Mouse (Mus musculus): ENCODE measurements at regions not wholly inside any gene's neighbourhood (a gene's known extent, or its start where the extent isn't known, plus 50 kb on each side); places are given as distances from the start of the nearest gene placed in this dataset.

- H3K4me1 ChIP-seq (ENCODE audit: control insufficient read depth in 2 of 2, insufficient read depth in 2 of 2, low read length in 2 of 2): no peaks in the 10 kb centered on the region
- H3K9ac ChIP-seq (ENCODE audit: low read length): no peak overlapping the region
- H3K27me3 ChIP-seq (ENCODE audit: control insufficient read depth, insufficient read depth, low read length): no peaks in the 10 kb centered on the region
- no peak overlapping the region for H3K27ac ChIP-seq (replicated peaks in 1 of 2; ENCODE audit: control insufficient read depth in 1 of 2, insufficient read depth in 1 of 2, low read depth in 2 of 2, low read length in 2 of 2)
- no peak overlapping the region for H3K4me2 ChIP-seq (ENCODE audit: low read length)
- H3K36me3 ChIP-seq (ENCODE audit: control insufficient read depth, insufficient read depth, low read length): no peaks in the 10 kb centered on the region
- H3K9me3 ChIP-seq (ENCODE audit: control insufficient read depth, low read length): no peaks in the 10 kb centered on the region
- WGBS: 40% methylated on average over 2 of the region's 2 CpGs
- H3K4me3 ChIP-seq (ENCODE audit: control insufficient read depth in 1 of 2, insufficient read depth in 1 of 2, low read depth in 1 of 2, low read length in 2 of 2): no peak overlapping the region
- ATAC-seq (ENCODE audit: insufficient number of reproducible peaks, insufficient read depth, low FRiP score, low read depth): no peak
These were observed 376.5 kb downstream of the Hsfy2 start for GRCm38 (mm10) chr1:56260759-56261158.

- H3K27me3 ChIP-seq (ENCODE audit: control insufficient read depth, insufficient read depth, low read length): no peaks in the 10 kb centered on the region
- no peaks in the 10 kb centered on the region for H3K36me3 ChIP-seq (ENCODE audit: control insufficient read depth, insufficient read depth, low read length)
- no peak overlapping the region for H3K4me3 ChIP-seq (ENCODE audit: control insufficient read depth in 1 of 2, insufficient read depth in 1 of 2, low read depth in 1 of 2, low read length in 2 of 2)
- no peak for ATAC-seq (ENCODE audit: insufficient number of reproducible peaks, insufficient read depth, low FRiP score, low read depth)
- H3K27ac ChIP-seq (replicated peaks in 1 of 2; ENCODE audit: control insufficient read depth in 1 of 2, insufficient read depth in 1 of 2, low read depth in 2 of 2, low read length in 2 of 2): no peak overlapping the region
- H3K4me2 ChIP-seq (ENCODE audit: low read length): no peak overlapping the region
- no peaks in the 10 kb centered on the region for H3K4me1 ChIP-seq (ENCODE audit: control insufficient read depth in 2 of 2, insufficient read depth in 2 of 2, low read length in 2 of 2)
- no peak overlapping the region for H3K9ac ChIP-seq (ENCODE audit: low read length)
- no peaks in the 10 kb centered on the region for H3K9me3 ChIP-seq (ENCODE audit: control insufficient read depth, low read length)
- WGBS: 82% methylated on average over 5 of the region's 5 CpGs
These were observed 380.3 kb downstream of the Hsfy2 start for GRCm38 (mm10) chr1:56256839-56257490.

DNA sequence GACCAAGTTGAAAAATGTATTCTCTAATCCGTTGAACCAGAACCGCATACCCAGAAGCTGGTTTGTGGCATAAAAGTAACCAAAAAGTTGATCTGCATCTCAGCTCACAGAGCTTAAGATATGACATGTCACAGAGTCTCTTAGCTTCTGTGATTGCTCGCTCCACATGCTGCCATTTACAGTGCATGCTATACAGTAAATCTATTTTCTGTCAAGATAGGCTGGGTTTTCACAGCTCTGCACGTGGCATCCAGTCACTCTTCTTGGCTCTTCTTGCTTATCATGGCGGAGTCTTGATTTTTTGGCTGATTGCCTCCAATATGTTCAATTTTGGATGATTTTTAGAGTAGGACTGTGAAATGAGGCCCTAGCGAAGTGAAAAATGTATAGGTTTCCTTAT lies 397.5 kb downstream of the Hsfy2 start:
- Histone ChIP-seq H3K27me3 (ENCODE audit: control insufficient read depth, insufficient read depth, low read length) (no peaks in the 10 kb centered on the region), H3K36me3 (ENCODE audit: control insufficient read depth, insufficient read depth, low read length) (no peaks in the 10 kb centered on the region), H3K4me2 (ENCODE audit: low read length) (no peak overlapping the region), H3K9ac (ENCODE audit: low read length) (no peak overlapping the region), H3K4me3 (ENCODE audit: control insufficient read depth in 1 of 2, insufficient read depth in 1 of 2, low read depth in 1 of 2, low read length in 2 of 2) (no peak overlapping the region), H3K4me1 (ENCODE audit: control insufficient read depth in 2 of 2, insufficient read depth in 2 of 2, low read length in 2 of 2) (no peaks in the 10 kb centered on the region), H3K9me3 (ENCODE audit: control insufficient read depth, low read length) (no peaks in the 10 kb centered on the region), H3K27ac (replicated peaks in 1 of 2; ENCODE audit: control insufficient read depth in 1 of 2, insufficient read depth in 1 of 2, low read depth in 2 of 2, low read length in 2 of 2) (no peak overlapping the region)
- no peak for ATAC-seq (ENCODE audit: insufficient number of reproducible peaks, insufficient read depth, low FRiP score, low read depth)
- 80% methylated on average over 6 of the region's 6 CpGs for WGBS

GRCm38 (mm10) chr1:56226314-56227008 lies 410.8 kb downstream of the Hsfy2 start:
- H3K4me3 ChIP-seq (ENCODE audit: control insufficient read depth in 1 of 2, insufficient read depth in 1 of 2, low read depth in 1 of 2, low read length in 2 of 2): no peak overlapping the region
- H3K27me3 ChIP-seq (ENCODE audit: control insufficient read depth, insufficient read depth, low read length): no peaks in the 10 kb centered on the region
- H3K9ac ChIP-seq (ENCODE audit: low read length): no peak overlapping the region
- no peaks in the 10 kb centered on the region for H3K36me3 ChIP-seq (ENCODE audit: control insufficient read depth, insufficient read depth, low read length)
- WGBS: 80% methylated on average over 7 of the region's 7 CpGs
- no peak overlapping the region for H3K4me2 ChIP-seq (ENCODE audit: low read length)
- no peak overlapping the region for H3K27ac ChIP-seq (replicated peaks in 1 of 2; ENCODE audit: control insufficient read depth in 1 of 2, insufficient read depth in 1 of 2, low read depth in 2 of 2, low read length in 2 of 2)
- no peaks in the 10 kb centered on the region for H3K4me1 ChIP-seq (ENCODE audit: control insufficient read depth in 2 of 2, insufficient read depth in 2 of 2, low read length in 2 of 2)
- no peak for ATAC-seq (ENCODE audit: insufficient number of reproducible peaks, insufficient read depth, low FRiP score, low read depth)
- no peaks in the 10 kb centered on the region for H3K9me3 ChIP-seq (ENCODE audit: control insufficient read depth, low read length)

- no peak; the same call in 1 of the 2 replicates for ATAC-seq (ENCODE audit: insufficient number of reproducible peaks, insufficient read depth, low FRiP score, low read depth)
- WGBS: 26% methylated on average over 2 of the region's 2 CpGs
These were observed 417.5 kb downstream of the Hsfy2 start for GRCm38 (mm10) chr1:56219700-56220099.

GRCm38 (mm10) chr1:56210712-56211371 lies 426.4 kb downstream of the Hsfy2 start:
- Histone ChIP-seq H3K27ac (replicated peaks in 1 of 2; ENCODE audit: control insufficient read depth in 1 of 2, insufficient read depth in 1 of 2, low read depth in 2 of 2, low read length in 2 of 2) (no peak overlapping the region), H3K4me2 (ENCODE audit: low read length) (no peak overlapping the region), H3K4me3 (ENCODE audit: control insufficient read depth in 1 of 2, insufficient read depth in 1 of 2, low read depth in 1 of 2, low read length in 2 of 2) (no peak overlapping the region), H3K9me3 (ENCODE audit: control insufficient read depth, low read length) (no peaks in the 10 kb centered on the region), H3K27me3 (ENCODE audit: control insufficient read depth, insufficient read depth, low read length) (no peaks in the 10 kb centered on the region), H3K9ac (ENCODE audit: low read length) (no peak overlapping the region), H3K4me1 (ENCODE audit: control insufficient read depth in 2 of 2, insufficient read depth in 2 of 2, low read length in 2 of 2) (no peaks in the 10 kb centered on the region), H3K36me3 (ENCODE audit: control insufficient read depth, insufficient read depth, low read length) (no peaks in the 10 kb centered on the region)
- 80% methylated on average over 13 of the region's 13 CpGs for WGBS
- no peak for ATAC-seq (ENCODE audit: insufficient number of reproducible peaks, insufficient read depth, low FRiP score, low read depth)

More at GRCm38 (mm10) chr1:56219700-56220099, 417.5 kb downstream of the Hsfy2 start:
- Histone ChIP-seq H3K27me3 (ENCODE audit: control insufficient read depth, insufficient read depth, low read length) (no peaks in the 10 kb centered on the region), H3K4me2 (ENCODE audit: low read length) (no peak overlapping the region), H3K9ac (ENCODE audit: low read length) (no peak overlapping the region), H3K9me3 (ENCODE audit: control insufficient read depth, low read length) (no peaks in the 10 kb centered on the region), H3K4me1 (ENCODE audit: control insufficient read depth in 2 of 2, insufficient read depth in 2 of 2, low read length in 2 of 2) (no peaks in the 10 kb centered on the region), H3K4me3 (ENCODE audit: control insufficient read depth in 1 of 2, insufficient read depth in 1 of 2, low read depth in 1 of 2, low read length in 2 of 2) (no peak overlapping the region), H3K36me3 (ENCODE audit: control insufficient read depth, insufficient read depth, low read length) (no peaks in the 10 kb centered on the region), H3K27ac (replicated peaks in 1 of 2; ENCODE audit: control insufficient read depth in 1 of 2, insufficient read depth in 1 of 2, low read depth in 2 of 2, low read length in 2 of 2) (no peak overlapping the region)

GRCm38 (mm10) chr1:56206615-56207267 lies 430.5 kb downstream of the Hsfy2 start:
- Histone ChIP-seq H3K4me2 (ENCODE audit: low read length) (no peak overlapping the region), H3K9me3 (ENCODE audit: control insufficient read depth, low read length) (no peaks in the 10 kb centered on the region), H3K9ac (ENCODE audit: low read length) (no peak overlapping the region), H3K4me3 (ENCODE audit: control insufficient read depth in 1 of 2, insufficient read depth in 1 of 2, low read depth in 1 of 2, low read length in 2 of 2) (no peak overlapping the region), H3K27me3 (ENCODE audit: control insufficient read depth, insufficient read depth, low read length) (no peaks in the 10 kb centered on the region), H3K36me3 (ENCODE audit: control insufficient read depth, insufficient read depth, low read length) (no peaks in the 10 kb centered on the region), H3K27ac (replicated peaks in 1 of 2; ENCODE audit: control insufficient read depth in 1 of 2, insufficient read depth in 1 of 2, low read depth in 2 of 2, low read length in 2 of 2) (no peak overlapping the region), H3K4me1 (ENCODE audit: control insufficient read depth in 2 of 2, insufficient read depth in 2 of 2, low read length in 2 of 2) (no peaks in the 10 kb centered on the region)
- no peak for ATAC-seq (ENCODE audit: insufficient number of reproducible peaks, insufficient read depth, low FRiP score, low read depth)
- WGBS: 85% methylated on average over 10 of the region's 10 CpGs

Measured in heart, embryonic 14.5 days (tissue).